Mouse (Mus musculus) intestine, embryonic 15.5 days (tissue): Measurements from ENCODE around the gene Prkar2b. TPM values are rescaled to one million over a fixed set of nuclear protein-coding genes. Genes with fewer than 3 reads are reported as not detected.

Source experiments
- ATAC-seq: fragments of 200-750 bp; cut with Nextera tagmentation; 2 replicates; pipeline ENCODE4 v1.8.0; 2017; ENCODE audit warnings: moderate TSS enrichment, moderate library complexity
- H3K27ac ChIP-seq: fragments of 300-500 bp; sonication (generic); 2 replicates; pipeline ENCODE4 v1.5.1; 2015; ENCODE audit warnings: mild to moderate bottlenecking, inconsistent platforms
- H3K27me3 ChIP-seq: fragments of 300-500 bp; sonication (generic); replicated peaks from 2 replicates; pipeline ENCODE4 v1.6.1; 2015; ENCODE audit warnings: inconsistent platforms
- H3K36me3 ChIP-seq: fragments of 300-500 bp; sonication (generic); 2 replicates; pipeline ENCODE4 v1.6.1; 2015; ENCODE audit warnings: inconsistent platforms
- H3K4me1 ChIP-seq: fragments of 300-500 bp; sonication (generic); replicated peaks from 2 replicates; pipeline ENCODE4 v1.6.1; 2015; ENCODE audit warnings: inconsistent platforms
- H3K4me2 ChIP-seq: fragments of 300-500 bp; sonication (generic); replicated peaks from 2 replicates; pipeline ENCODE4 v1.6.1; 2015; ENCODE audit warnings: mild to moderate bottlenecking, inconsistent platforms
- H3K4me3 ChIP-seq: fragments of 300-500 bp; sonication (generic); replicated peaks from 2 replicates; pipeline ENCODE4 v1.5.1; 2015; ENCODE audit warnings: inconsistent platforms
- H3K9ac ChIP-seq: fragments of 300-500 bp; sonication (generic); 2 replicates; pipeline ENCODE4 v1.6.1; 2015; ENCODE audit warnings: inconsistent platforms
- H3K9me3 ChIP-seq: fragments of 300-500 bp; sonication (generic); 2 replicates; pipeline ENCODE4 v1.6.1; 2016; ENCODE audit warnings: inconsistent platforms
- WGBS: fragments of 180-500 bp; shearing (Covaris S2); methylation state at CpG from one replicate; pipeline ENCODE4 v1.1.7; 2015; 5-methylcytosine and 5-hydroxymethylcytosine counted together
- polyA plus RNA-seq: library from polyadenylated mRNA; unstranded; fragments of >200 nt; fragmentation: Nextera tagmentation; extraction: Ambion mirVana; gene quantifications from 2 replicates; pipeline ENCODE4 v1.2.1, GENCODE M21; 2015

Gene Prkar2b
- polyA plus RNA-seq, 1 experiment from 2014 or later, result 17.9 TPM

DNA sequence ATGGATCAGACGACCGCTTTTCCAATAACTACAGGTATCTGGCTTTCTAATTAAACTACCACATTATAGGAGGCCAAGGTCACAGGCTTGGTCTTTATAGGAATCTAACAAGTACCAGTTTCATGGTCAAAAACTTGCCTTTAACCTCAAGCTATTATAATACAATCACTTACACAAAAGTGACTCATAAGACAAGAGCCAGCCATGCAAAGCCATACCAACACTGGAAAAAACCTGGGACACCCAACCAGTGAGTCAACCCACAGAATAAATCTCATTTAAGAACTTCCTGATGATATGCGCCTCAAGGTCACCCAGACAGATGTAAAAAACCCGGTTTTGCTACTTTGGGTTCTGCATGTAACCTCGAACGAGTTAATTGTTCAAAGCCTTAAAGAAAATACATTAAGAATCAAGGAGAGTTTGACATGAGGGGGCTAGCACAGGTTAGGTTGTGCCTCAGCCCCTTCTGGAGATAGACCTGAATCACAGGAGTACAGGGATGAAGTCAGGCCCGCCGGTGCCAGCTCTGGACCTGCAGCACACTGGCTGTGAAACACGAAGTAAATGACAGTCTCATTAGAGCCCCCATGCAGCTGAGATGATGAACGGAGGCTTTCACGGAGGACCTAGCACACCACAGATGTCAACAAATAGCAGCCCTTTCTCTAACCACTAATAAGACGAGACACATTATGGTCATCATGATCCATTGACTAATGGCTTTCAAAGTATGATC, 3.5 kb downstream of the Prkar2b start:
- no peaks in the 10 kb centered on the region for H3K27me3 ChIP-seq
- H3K36me3 ChIP-seq, result no peaks in the 10 kb centered on the region
- ATAC-seq, result no peak
- no peak overlapping the region for H3K9ac ChIP-seq
- no peaks in the 10 kb centered on the region for H3K9me3 ChIP-seq
- 81% methylated on average over 12 of the region's 12 CpGs for WGBS
- no peak overlapping the region for H3K4me3 ChIP-seq
- H3K27ac ChIP-seq, result no peak overlapping the region
- H3K4me1 ChIP-seq, result peaks cover 2% of the 10 kb centered on the region; the same call in 1 of the 2 replicates
- H3K4me2 ChIP-seq, result no peak overlapping the region

DNA sequence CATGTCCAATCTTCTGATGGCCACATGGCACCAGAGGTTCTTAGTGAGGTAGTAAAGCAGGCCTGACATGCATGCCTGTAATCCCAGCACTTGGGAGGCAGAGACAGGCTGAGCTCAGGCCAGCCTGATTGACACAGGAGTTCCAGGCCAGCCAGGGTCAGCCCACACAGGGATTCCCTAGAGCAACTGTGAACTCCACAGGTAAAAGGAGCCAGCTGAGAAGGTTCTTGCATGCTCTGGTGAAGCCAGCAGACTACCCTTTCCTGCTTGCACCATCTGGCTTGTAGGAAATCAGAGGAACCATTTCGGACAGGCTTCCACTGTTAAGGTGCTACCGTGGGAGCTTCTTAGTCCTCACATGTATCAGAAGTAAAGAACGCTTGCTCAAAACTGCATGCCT, 5.3 kb downstream of the Prkar2b start:
- WGBS, result 93% methylated on average over 3 of the region's 3 CpGs

DNA sequence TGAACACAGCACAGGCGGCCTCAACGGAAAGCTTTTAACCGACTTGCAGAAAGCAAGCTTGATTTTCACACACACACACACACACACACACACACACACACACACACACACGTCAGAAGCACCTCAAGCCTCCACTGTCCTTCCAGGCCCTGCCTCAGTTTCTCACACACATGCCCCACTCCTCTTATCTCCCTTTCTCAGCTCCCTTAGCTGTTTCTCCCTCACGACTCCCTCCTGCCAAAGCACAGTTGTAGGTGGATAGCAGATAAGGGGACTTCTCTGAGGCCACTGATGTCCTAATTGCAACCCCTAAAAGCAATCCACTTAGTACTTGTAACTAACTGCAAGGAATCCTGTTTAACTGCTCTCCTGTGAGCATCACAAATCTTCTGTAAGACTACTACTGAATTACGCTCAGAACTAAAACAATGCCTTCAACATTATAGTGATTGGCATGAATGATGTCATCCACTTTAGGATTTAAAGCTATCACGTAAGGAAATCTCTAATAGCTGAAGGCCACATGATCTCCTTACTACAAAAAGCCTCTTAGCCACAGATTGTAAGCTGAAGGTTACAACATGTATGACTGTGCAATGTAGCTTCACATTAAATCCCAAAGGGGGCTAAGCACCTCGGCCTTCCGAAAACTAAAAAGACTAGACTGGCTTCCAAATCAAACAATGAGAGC, 6.5 kb downstream of the Prkar2b start:
- Histone ChIP-seq H3K4me2 (no peak overlapping the region), H3K9ac (no peak overlapping the region), H3K27ac (no peak overlapping the region), H3K9me3 (no peaks in the 10 kb centered on the region), H3K4me3 (no peak overlapping the region), H3K36me3 (no peaks in the 10 kb centered on the region), H3K27me3 (no peaks in the 10 kb centered on the region), H3K4me1 (peaks cover 5% of the 10 kb centered on the region; the same call in 1 of the 2 replicates)
- 60% methylated on average over 9 of the region's 9 CpGs for WGBS
- ATAC-seq, result peak; percentile 49; the same call in 1 of the 2 replicates

More for the DNA sequence above, 5.3 kb downstream of the Prkar2b start:
- Histone ChIP-seq H3K9me3 (no peaks in the 10 kb centered on the region), H3K36me3 (no peaks in the 10 kb centered on the region), H3K4me3 (no peak overlapping the region), H3K4me1 (peaks cover 5% of the 10 kb centered on the region; the same call in 1 of the 2 replicates), H3K9ac (no peak overlapping the region), H3K27ac (no peak overlapping the region), H3K27me3 (no peaks in the 10 kb centered on the region), H3K4me2 (no peak overlapping the region)
- no peak for ATAC-seq

DNA sequence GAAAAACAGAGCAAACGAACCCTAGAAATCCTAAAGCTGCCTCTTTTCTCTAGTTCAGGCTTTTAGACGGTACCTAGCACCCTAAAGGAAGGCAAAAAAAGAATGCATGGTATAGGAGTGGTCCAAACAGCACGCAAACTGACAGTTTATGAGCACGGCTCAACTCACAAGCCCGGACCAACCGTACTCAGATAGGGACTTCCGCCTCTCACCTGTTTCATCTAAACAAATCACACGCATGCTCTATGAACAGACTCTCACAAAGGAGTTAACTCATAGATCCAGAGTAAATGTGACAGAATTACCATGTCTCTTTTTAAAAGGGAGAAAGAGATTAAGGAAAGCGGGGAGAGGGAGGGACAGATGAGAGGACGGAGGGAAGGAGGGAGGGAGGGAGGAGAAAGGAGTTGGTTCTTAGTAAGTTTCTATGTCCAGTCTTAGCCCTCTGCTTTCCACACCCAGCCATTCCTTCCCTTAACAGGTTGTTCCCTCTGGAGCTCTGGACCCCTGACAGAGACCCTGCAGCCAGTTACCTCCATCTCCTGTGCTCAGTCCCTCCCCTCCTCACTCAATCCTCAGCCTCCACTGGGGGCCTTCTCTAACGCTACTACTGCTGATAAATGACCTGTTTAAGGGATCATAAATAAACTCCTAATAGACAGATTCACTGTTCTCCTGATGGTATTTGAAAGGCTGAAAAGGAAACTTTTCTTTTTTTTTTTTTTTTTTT, 7.3 kb downstream of the Prkar2b start:
- Histone ChIP-seq H3K9ac (no peak overlapping the region), H3K4me3 (no peak overlapping the region), H3K4me1 (peaks cover 2% of the 10 kb centered on the region; the same call in 1 of the 2 replicates), H3K27me3 (no peaks in the 10 kb centered on the region), H3K9me3 (no peaks in the 10 kb centered on the region), H3K27ac (no peak overlapping the region), H3K4me2 (no peak overlapping the region), H3K36me3 (no peaks in the 10 kb centered on the region)
- 59% methylated on average over 11 of the region's 11 CpGs for WGBS
- ATAC-seq, result no peak

DNA sequence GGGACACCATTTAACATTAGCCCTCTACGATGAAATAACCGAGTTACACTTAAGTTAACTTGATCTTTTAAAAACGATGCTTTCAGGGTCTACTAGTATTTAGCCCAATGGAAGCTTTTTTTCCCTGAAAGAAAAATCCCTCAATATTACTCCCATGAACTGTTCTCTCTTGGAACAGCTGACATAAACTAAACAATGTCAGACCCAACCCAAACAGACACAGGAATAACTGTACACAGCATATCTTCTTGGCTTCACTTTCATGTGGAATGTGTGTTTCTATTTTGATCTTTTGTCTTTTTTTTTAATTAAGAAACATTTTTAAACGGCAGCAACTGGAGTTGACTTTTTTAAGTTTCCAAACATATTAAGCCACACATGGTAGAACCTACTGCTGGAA, 8.2 kb downstream of the Prkar2b start:
- Histone ChIP-seq H3K4me3 (no peak overlapping the region), H3K27me3 (no peaks in the 10 kb centered on the region), H3K4me1 (peaks cover 2% of the 10 kb centered on the region; the same call in 1 of the 2 replicates), H3K27ac (no peak overlapping the region), H3K9ac (no peak overlapping the region), H3K36me3 (no peaks in the 10 kb centered on the region), H3K9me3 (no peaks in the 10 kb centered on the region), H3K4me2 (no peak overlapping the region)
- no peak for ATAC-seq
- 62% methylated on average over 4 of the region's 4 CpGs for WGBS

DNA sequence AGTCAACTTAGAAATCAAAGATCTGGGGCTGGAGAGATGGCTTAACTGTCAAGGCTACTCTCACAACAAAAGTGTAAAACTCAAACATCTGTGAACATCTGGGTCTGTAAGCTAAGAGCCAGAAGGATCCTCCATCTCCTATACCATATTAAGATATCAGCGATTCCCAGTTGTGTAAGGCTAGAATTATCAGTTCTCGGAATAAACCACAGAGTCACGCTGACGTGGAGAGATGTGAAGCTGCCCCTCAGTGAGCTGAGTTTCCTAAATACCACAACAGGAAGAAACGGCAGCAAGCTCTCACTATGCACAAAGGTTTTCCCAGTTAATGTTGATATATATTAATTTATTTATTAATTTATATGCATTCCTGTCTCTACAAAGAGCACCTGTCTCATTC, 10.9 kb downstream of the Prkar2b start:
- peaks cover 2% of the 10 kb centered on the region; the same call in 1 of the 2 replicates for H3K4me1 ChIP-seq
- no peaks in the 10 kb centered on the region for H3K27me3 ChIP-seq
- ATAC-seq, result peak; percentile 67; the same call in 1 of the 2 replicates
- H3K4me3 ChIP-seq, result no peak overlapping the region
- H3K27ac ChIP-seq, result no peak overlapping the region
- no peaks in the 10 kb centered on the region for H3K9me3 ChIP-seq
- 54% methylated on average over 5 of the region's 5 CpGs for whole genome bisulfite sequencing
- H3K9ac ChIP-seq, result no peak overlapping the region
- no peaks in the 10 kb centered on the region for H3K36me3 ChIP-seq
- H3K4me2 ChIP-seq, result no peak overlapping the region

DNA sequence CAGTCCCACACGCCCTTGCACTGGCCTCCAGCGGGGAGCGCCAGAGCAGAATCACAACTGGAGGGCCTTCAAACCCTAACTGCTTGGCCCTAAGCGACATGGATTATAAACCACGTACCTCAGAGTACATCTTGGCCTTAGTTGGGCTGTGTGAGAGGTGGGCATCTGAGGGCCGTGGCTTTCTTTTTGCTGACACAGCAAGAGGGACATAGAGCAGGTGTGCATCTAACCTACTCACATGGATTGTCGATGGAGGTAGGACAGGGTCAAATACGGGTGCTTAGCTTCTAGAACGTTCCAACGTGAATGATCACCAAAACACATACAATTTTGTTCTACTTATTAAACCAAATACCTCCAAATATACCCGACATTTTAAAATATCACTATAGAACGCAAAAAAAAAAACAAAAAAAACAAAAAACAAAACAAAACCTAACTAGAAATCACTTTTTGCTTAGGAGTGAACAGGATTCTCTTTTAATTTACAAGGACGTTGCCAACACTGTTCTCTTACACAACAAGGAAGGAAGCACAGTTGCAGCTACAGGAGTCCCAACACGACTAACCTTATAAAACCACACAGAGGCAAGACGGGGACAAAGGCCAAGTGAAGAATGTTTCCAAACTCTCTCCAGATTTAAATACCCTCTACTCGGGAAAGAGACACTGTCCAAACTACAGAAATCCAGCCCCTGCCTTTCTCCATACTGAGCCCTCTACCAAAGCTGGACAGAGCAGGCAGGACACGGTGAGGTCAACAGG, 15.3 kb downstream of the Prkar2b start:
- 78% methylated on average over 17 of the region's 17 CpGs for WGBS
- ATAC-seq, result no peak
- Histone ChIP-seq H3K9ac (no peak overlapping the region), H3K27me3 (no peaks in the 10 kb centered on the region), H3K4me1 (no peaks in the 10 kb centered on the region), H3K4me2 (no peak overlapping the region), H3K9me3 (no peaks in the 10 kb centered on the region), H3K36me3 (no peaks in the 10 kb centered on the region), H3K4me3 (no peak overlapping the region), H3K27ac (no peak overlapping the region)

DNA sequence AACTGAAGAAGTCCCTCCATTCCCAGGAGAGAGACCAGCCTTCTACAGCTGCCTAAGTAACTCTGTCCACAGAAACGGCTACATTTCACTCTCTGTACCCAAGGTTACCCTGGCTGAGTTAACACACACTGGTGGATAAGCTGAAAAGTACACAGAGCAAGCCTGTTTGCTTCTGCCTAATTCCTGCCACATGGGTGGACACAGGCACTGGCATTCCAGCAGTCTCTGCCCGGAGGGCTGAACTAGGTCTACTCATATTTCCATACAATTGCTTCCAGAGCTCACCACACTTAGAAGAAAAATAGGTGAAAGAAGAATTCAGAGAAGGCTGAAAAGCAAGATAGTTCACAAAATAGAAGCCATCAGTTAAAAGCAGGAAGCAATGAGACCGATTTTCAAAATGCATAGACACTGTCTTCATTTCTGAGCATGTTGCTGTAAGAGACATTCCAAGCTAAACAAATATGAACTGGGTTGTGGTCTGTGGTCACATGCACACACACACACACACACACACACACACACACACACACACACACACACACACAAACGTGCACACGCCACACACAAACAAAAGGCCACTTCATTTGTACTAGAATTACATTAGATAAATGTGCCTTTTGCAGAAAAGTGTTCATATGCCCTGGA, 16.5 kb downstream of the Prkar2b start:
- H3K27me3 ChIP-seq, result no peaks in the 10 kb centered on the region
- 50% methylated on average over 5 of the region's 5 CpGs for WGBS
- no peaks in the 10 kb centered on the region for H3K9me3 ChIP-seq
- no peak overlapping the region for H3K27ac ChIP-seq
- no peaks in the 10 kb centered on the region for H3K4me1 ChIP-seq
- no peak overlapping the region for H3K4me2 ChIP-seq
- ATAC-seq, result peak; percentile 49; the same call in 1 of the 2 replicates
- no peaks in the 10 kb centered on the region for H3K36me3 ChIP-seq
- no peak overlapping the region for H3K4me3 ChIP-seq
- no peak overlapping the region for H3K9ac ChIP-seq

DNA sequence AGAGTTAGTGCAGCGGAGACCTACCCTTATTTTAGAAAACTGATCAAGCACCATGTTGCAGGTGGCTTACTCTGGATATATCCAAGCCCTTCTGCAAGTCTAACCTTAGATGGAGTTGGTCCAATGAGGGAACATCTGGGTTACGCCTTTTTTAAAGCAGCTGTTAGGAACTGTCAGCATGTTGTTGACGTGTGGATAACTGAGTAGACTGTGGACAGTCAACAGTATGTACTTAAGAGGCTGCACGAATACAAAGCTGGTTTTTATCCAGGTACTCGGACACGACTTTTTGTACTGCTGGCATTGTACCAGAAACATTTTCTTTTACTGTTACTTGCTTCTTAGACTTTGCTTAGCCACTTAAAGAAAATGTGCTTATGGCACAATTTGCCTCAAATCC, 27.6 kb downstream of the Prkar2b start:
- 76% methylated on average over 6 of the region's 6 CpGs for WGBS
- H3K4me2 ChIP-seq, result no peak overlapping the region
- H3K27me3 ChIP-seq, result no peaks in the 10 kb centered on the region
- no peaks in the 10 kb centered on the region for H3K4me1 ChIP-seq
- H3K9me3 ChIP-seq, result no peaks in the 10 kb centered on the region
- H3K36me3 ChIP-seq, result no peaks in the 10 kb centered on the region
- ATAC-seq, result no peak
- no peak overlapping the region for H3K4me3 ChIP-seq
- H3K9ac ChIP-seq, result no peak overlapping the region
- no peak overlapping the region for H3K27ac ChIP-seq

DNA sequence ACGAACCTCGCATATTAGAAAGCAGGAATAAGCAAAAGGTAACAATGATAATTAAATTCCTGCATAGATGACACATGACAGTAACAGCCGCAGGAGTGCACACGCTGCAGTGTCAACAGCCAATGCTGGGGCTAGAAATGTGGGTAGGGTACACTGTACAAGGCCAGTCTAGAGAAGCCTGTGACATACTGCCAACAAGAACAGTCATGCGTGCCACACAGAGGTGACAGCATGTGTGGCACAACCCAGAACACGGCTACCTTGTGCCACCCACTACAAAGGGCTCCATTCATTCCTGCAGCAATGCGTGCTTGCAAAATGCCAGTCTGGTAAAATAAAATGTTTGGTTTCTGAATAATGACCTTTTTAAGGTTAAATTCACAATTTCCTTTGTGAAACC, 28.2 kb downstream of the Prkar2b start:
- Histone ChIP-seq H3K27me3 (no peaks in the 10 kb centered on the region), H3K4me3 (no peak overlapping the region), H3K9ac (no peak overlapping the region), H3K36me3 (no peaks in the 10 kb centered on the region), H3K4me1 (no peaks in the 10 kb centered on the region), H3K4me2 (no peak overlapping the region), H3K9me3 (no peaks in the 10 kb centered on the region), H3K27ac (no peak overlapping the region)
- WGBS, result 93% methylated on average over 7 of the region's 7 CpGs
- no peak for ATAC-seq

DNA sequence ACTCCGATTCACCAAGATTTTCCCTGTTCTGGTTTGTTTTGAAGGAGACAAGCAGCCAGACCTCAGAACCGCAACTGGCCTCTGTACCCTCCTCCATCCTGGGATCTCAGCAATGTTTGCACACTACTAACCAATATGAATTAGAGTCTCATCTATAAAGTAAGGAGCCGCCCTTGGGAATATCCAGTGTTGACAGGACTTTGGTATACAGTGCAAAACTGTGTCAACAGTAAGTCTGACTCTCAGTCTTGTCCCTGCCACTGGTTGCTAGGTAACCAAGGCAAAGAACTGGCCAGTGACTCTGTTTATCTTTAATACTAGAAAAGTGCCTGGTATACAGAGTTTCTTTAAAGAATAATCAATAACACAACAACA, 42.7 kb downstream of the Prkar2b start:
- H3K9ac ChIP-seq, result peak overlapping the region; percentile 13; the same call in 1 of the 2 replicates
- H3K4me2 ChIP-seq, result peak overlapping the region; percentile 17; the same call in 1 of the 2 replicates
- ATAC-seq, result peak; percentile 79
- H3K27ac ChIP-seq, result peak overlapping the region; percentile 15; the same call in 1 of the 2 replicates
- 23% methylated on average over 3 of the region's 3 CpGs for WGBS
- H3K27me3 ChIP-seq, result no peaks in the 10 kb centered on the region
- no peak overlapping the region for H3K4me3 ChIP-seq
- peaks cover 18% of the 10 kb centered on the region for H3K4me1 ChIP-seq
- no peaks in the 10 kb centered on the region for H3K9me3 ChIP-seq
- no peaks in the 10 kb centered on the region for H3K36me3 ChIP-seq
